Mouse (Mus musculus) urinary bladder, postnatal 36 days (tissue): ENCODE measurements around the gene Lgr5.
A peak's percentile ranks its signal among the peaks of the same experiment; 100 is the strongest.

Experiments
- DNase-seq, 2 experiments: peaks; one replicate each; pipeline ENCODE4 v3.0.0; 2022; ENCODE audit warnings: low spot score in 2 of 2, mixed read lengths in 1 of 2

The Lgr5 gene

GRCm38 (mm10) chr10:115437286-115437685 is 150.3 kb downstream of the Lgr5 start:
- no peak for DNase-seq

DNA sequence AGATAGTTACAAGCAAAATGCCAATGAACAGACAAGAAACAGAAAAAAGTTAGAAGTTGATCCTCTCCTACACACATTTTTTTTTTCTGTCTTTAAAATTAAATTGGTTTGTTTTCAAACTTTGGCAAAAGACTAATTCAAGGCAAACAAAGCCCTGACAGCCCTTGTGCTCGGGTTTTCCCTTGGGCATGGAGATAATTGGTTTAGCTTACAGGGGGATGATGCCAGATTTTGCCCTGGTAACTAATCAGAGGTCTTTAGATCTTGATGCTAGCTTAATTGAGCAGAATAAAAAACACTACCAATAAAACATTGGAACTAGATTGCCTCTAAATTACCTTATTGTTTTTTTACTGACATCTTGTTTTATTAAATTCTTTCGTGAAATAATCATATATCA is 162.2 kb downstream of the Lgr5 start:
- no peak for DNase-seq

DNA sequence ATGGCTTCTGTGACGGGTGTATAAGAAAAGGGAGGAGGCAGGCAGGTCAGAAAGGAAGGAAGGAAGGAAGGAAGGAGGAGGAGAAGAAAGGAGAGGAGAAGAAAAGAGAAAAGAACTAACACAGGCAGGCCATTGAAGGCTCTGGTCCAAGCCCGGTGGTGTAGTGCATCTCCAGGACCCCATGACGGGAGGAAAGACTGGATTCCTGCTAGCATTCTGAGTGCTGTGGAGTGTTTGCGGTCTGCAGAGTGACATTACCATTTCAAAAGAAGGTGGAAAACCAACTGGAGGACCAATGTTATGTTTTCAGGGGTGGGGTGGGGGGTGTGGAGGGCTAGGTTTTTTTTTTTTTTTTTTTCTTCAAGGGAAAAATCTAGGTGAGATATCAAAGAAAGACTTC is 165.6 kb downstream of the Lgr5 start:
- no peak for DNase-seq

DNA sequence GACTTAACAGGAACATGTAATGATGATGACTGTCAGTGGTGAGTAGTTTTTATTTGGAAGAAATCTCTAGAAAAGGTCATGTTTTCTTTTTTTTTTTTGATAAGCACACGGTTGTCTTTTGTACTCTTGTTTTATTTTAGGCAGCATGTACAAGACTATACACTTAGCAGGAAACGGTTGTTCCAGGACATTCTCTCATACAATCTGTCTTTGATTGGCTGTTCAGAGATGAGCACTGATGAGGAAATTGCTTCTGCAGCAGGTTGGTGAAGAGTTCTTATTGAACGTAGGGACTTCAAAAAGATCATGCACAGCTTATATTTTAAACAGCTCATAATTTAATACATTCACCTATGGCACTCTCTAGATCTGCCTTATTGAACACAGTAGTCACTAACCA is 173.5 kb downstream of the Lgr5 start:
- DNase-seq, result no peak

GRCm38 (mm10) chr10:115413496-115413895 is 174.1 kb downstream of the Lgr5 start:
- DNase-seq, result no peak

GRCm38 (mm10) chr10:115406393-115406792 is 181.2 kb downstream of the Lgr5 start:
- DNase-seq, result peak; percentile 29 to 34
